Mouse (Mus musculus) midbrain, embryonic 13.5 days (tissue): ENCODE measurements at regions not wholly inside any gene's neighbourhood (a gene's known extent, or its start where the extent isn't known, plus 50 kb on each side); places are given as distances from the start of the nearest gene placed in this dataset.

Experiments
- ATAC-seq: fragments of 200-750 bp; cut with Nextera tagmentation; 2 replicates; pipeline ENCODE4 v1.8.0; 2017; ENCODE audit warnings: mild to moderate bottlenecking, moderate TSS enrichment, moderate library complexity
- H3K27ac ChIP-seq: fragments of 300-500 bp; sonication (generic); 2 replicates; pipeline ENCODE4 v1.5.1; 2015; ENCODE audit warnings: inconsistent platforms, mild to moderate bottlenecking, moderate library complexity
- H3K27me3 ChIP-seq: fragments of 300-500 bp; sonication (generic); 2 replicates; pipeline ENCODE4 v1.6.1; 2015; ENCODE audit warnings: mild to moderate bottlenecking, inconsistent platforms
- H3K36me3 ChIP-seq: fragments of 300-500 bp; sonication (generic); 2 replicates; pipeline ENCODE4 v1.6.1; 2015; ENCODE audit warnings: mild to moderate bottlenecking, inconsistent platforms
- H3K4me1 ChIP-seq: fragments of 300-500 bp; sonication (generic); replicated peaks from 2 replicates; pipeline ENCODE4 v1.6.1; 2015; ENCODE audit warnings: inconsistent platforms
- H3K4me2 ChIP-seq: fragments of 300-500 bp; sonication (generic); replicated peaks from 2 replicates; pipeline ENCODE4 v1.6.1; 2015; ENCODE audit warnings: moderate library complexity, mild to moderate bottlenecking, inconsistent platforms
- H3K4me3 ChIP-seq: fragments of 300-500 bp; sonication (generic); replicated peaks from 2 replicates; pipeline ENCODE4 v1.5.1; 2015; ENCODE audit warnings: mild to moderate bottlenecking, inconsistent platforms
- H3K9ac ChIP-seq: fragments of 300-500 bp; sonication (generic); replicated peaks from 2 replicates; pipeline ENCODE4 v1.6.1; 2015; ENCODE audit warnings: mild to moderate bottlenecking, inconsistent platforms
- H3K9me3 ChIP-seq: fragments of 300-500 bp; sonication (generic); 2 replicates; pipeline ENCODE4 v1.6.1; 2016; ENCODE audit warnings: mild to moderate bottlenecking, inconsistent platforms
- WGBS: fragments of 180-500 bp; shearing (Covaris S2); methylation state at CpG from one replicate; pipeline ENCODE4 v1.1.7; 2015; 5-methylcytosine and 5-hydroxymethylcytosine counted together

GRCm38 (mm10) chr14:47795062-47795461 is 146.8 kb downstream of the Ktn1 start:
- Histone ChIP-seq H3K27me3 (no peaks in the 10 kb centered on the region; the same call in 1 of the 2 replicates), H3K9me3 (no peaks in the 10 kb centered on the region), H3K4me3 (no peak overlapping the region), H3K4me1 (no peaks in the 10 kb centered on the region), H3K9ac (no peak overlapping the region), H3K4me2 (no peak overlapping the region), H3K36me3 (no peaks in the 10 kb centered on the region), H3K27ac (no peak overlapping the region)
- 90% methylated on average over 4 of the region's 4 CpGs for WGBS
- no peak for ATAC-seq

GRCm38 (mm10) chr14:47798203-47798602 is 150.0 kb downstream of the Ktn1 start:
- no peak overlapping the region for H3K4me3 ChIP-seq
- ATAC-seq: no peak
- peaks cover 5% of the 10 kb centered on the region for H3K27me3 ChIP-seq
- 79% methylated on average over 3 of the region's 3 CpGs for WGBS
- H3K27ac ChIP-seq: no peak overlapping the region
- H3K36me3 ChIP-seq: no peaks in the 10 kb centered on the region
- no peak overlapping the region for H3K9ac ChIP-seq
- no peaks in the 10 kb centered on the region for H3K9me3 ChIP-seq
- no peaks in the 10 kb centered on the region for H3K4me1 ChIP-seq
- no peak overlapping the region for H3K4me2 ChIP-seq

DNA sequence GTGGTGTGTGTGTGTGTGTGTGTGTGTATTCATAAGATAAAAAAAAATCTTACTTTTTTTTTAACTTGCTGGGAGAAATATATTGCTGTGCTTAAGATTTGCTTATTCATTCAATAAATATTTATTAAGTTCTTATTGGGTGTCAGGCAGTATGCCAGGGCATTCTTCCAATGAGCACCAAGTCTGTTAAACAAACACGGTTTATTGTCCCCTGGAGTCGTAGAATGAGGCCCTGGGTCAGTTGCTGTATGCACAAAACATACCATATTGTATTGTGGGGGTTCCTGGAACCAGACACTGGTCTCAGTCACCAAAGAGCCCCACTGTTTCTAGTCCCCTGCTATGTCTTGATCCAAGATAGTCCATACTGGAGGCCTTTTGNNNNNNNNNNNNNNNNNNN is 151.3 kb downstream of the Ktn1 start:
- Histone ChIP-seq H3K4me3 (no peak overlapping the region), H3K27me3 (peaks cover 12% of the 10 kb centered on the region; the same call in 1 of the 2 replicates), H3K4me2 (no peak overlapping the region), H3K27ac (no peak overlapping the region), H3K9ac (no peak overlapping the region), H3K4me1 (no peaks in the 10 kb centered on the region), H3K9me3 (no peaks in the 10 kb centered on the region), H3K36me3 (no peaks in the 10 kb centered on the region)
- ATAC-seq: no peak
- 73% methylated on average over 2 of the region's 2 CpGs for WGBS

- Histone ChIP-seq H3K27ac (no peak overlapping the region), H3K27me3 (peaks cover 18% of the 10 kb centered on the region; the same call in 1 of the 2 replicates), H3K9me3 (no peaks in the 10 kb centered on the region), H3K9ac (no peak overlapping the region), H3K4me1 (peaks cover 40% of the 10 kb centered on the region), H3K36me3 (no peaks in the 10 kb centered on the region), H3K4me2 (no peak overlapping the region), H3K4me3 (no peak overlapping the region)
- 100% methylated on average over 1 of the region's 1 CpGs for WGBS
- no peak for ATAC-seq
These were observed 157.0 kb downstream of the Ktn1 start for GRCm38 (mm10) chr14:47805202-47805601.

GRCm38 (mm10) chr14:47805771-47806535 is 157.7 kb downstream of the Ktn1 start:
- Histone ChIP-seq H3K36me3 (no peaks in the 10 kb centered on the region), H3K9ac (no peak overlapping the region), H3K27ac (peak overlapping the region; percentile 56; the same call in 1 of the 2 replicates), H3K9me3 (no peaks in the 10 kb centered on the region), H3K4me3 (no peak overlapping the region), H3K4me2 (0 out of 2 replicates have a peak overlapping the region, but pooled peaks have one; percentile 5), H3K27me3 (peaks cover 21% of the 10 kb centered on the region; the same call in 1 of the 2 replicates), H3K4me1 (peaks cover 40% of the 10 kb centered on the region)
- ATAC-seq: peak; percentile 85
- WGBS: 11% methylated on average over 9 of the region's 9 CpGs

DNA sequence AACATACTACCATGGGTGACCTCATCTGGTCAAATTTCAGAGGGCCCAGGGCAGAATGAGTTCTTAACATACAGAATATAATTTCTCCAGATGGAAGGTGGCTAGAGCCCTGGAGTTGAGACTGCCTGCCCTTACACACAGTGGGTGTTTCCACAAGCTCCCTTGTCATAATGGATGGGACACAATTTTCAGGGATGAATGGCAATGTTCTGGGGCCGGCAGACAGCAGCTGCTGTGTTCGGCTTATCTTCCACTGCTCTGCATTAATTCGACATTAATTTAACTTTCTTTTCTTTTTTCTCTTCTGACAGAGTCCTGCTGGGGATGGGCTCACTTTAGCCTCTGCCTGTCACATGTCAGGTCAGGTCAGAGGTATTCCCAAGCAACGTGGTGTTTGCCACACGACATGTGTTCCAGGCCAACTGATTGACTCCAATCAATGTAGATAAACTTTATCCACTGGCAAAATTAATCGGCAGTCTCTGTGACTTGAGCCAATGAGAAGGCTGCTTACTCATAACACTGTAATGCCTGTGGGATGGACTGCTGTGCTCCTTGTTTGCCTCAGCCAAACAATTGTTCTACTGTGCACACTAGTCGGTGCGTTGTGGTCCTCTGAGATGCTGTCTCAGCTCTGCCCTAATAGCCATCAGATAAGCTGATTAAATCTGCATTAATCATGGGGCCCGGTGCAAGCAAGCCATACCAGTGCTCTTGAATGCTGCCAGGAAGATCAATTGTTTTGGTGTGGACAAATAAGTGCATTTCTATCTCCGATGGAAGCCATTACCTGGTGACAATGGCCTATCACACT is 160.1 kb downstream of the Ktn1 start:
- Histone ChIP-seq H3K4me1 (peaks cover 46% of the 10 kb centered on the region), H3K4me3 (no peak overlapping the region), H3K27me3 (peaks cover 21% of the 10 kb centered on the region; the same call in 1 of the 2 replicates), H3K9me3 (no peaks in the 10 kb centered on the region), H3K27ac (peak overlapping the region; percentile 35), H3K36me3 (no peaks in the 10 kb centered on the region), H3K4me2 (no peak overlapping the region), H3K9ac (no peak overlapping the region)
- ATAC-seq: peak; percentile 78
- 11% methylated on average over 10 of the region's 10 CpGs for WGBS

- Histone ChIP-seq H3K4me2 (no peak overlapping the region), H3K9ac (no peak overlapping the region), H3K36me3 (no peaks in the 10 kb centered on the region), H3K27ac (no peak overlapping the region), H3K27me3 (no peaks in the 10 kb centered on the region), H3K4me1 (no peaks in the 10 kb centered on the region), H3K4me3 (no peak overlapping the region), H3K9me3 (no peaks in the 10 kb centered on the region)
- WGBS: 80% methylated on average over 3 of the region's 3 CpGs
- ATAC-seq: no peak
These were observed 170.0 kb downstream of the Ktn1 start for GRCm38 (mm10) chr14:47818224-47818623.

DNA sequence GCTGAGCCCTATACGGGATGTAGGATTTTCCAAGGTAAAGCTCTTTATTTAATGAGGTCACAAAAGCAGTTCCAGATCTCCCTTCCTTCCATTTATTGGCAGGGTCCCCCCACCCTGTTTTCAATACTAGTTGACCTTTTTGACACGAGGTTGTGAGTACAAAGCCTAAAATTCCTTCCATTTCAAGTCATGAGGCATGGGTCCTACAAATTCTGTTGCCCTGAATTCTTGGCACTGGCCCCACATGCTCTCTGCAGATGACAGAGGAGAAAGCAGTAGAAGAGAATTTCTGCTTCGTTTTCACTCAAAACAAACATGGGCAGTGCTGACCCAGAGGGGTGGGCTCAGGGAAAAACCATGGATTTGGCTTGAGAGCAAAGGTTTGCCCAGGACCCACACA is 170.4 kb downstream of the Ktn1 start:
- Histone ChIP-seq H3K36me3 (no peaks in the 10 kb centered on the region), H3K27ac (no peak overlapping the region), H3K4me2 (no peak overlapping the region), H3K4me3 (no peak overlapping the region), H3K27me3 (no peaks in the 10 kb centered on the region), H3K4me1 (no peaks in the 10 kb centered on the region), H3K9me3 (no peaks in the 10 kb centered on the region), H3K9ac (no peak overlapping the region)
- 79% methylated on average over 3 of the region's 3 CpGs for WGBS
- ATAC-seq: no peak

GRCm38 (mm10) chr14:47820571-47821143 is 172.4 kb downstream of the Ktn1 start:
- H3K4me1 ChIP-seq: no peaks in the 10 kb centered on the region
- H3K27me3 ChIP-seq: no peaks in the 10 kb centered on the region
- WGBS: 77% methylated on average over 13 of the region's 13 CpGs
- H3K4me2 ChIP-seq: no peak overlapping the region
- no peaks in the 10 kb centered on the region for H3K9me3 ChIP-seq
- no peak overlapping the region for H3K4me3 ChIP-seq
- H3K36me3 ChIP-seq: no peaks in the 10 kb centered on the region
- no peak for ATAC-seq
- no peak overlapping the region for H3K27ac ChIP-seq
- no peak overlapping the region for H3K9ac ChIP-seq

DNA sequence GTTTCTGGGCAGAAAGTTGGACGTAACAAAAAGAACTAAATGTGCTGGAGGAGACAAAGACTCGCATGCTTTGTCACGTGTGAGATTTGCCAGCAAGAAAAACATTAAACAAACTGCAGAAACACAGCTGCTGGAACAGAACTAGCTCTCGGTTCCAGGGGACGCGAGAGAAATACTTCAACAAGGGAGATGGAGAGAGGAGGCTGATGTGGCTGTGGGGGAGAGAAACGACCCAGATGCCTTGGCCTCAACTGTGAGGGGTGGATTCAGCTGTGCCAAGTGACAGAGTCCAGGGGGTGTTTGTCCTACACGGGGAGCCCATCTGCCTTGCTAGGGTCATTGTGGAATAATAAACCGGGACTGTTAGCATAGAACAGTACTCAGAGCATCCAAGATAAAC is 174.9 kb downstream of the Ktn1 start:
- Histone ChIP-seq H3K4me3 (no peak overlapping the region), H3K9ac (no peak overlapping the region), H3K4me1 (no peaks in the 10 kb centered on the region), H3K36me3 (no peaks in the 10 kb centered on the region), H3K9me3 (no peaks in the 10 kb centered on the region), H3K27me3 (no peaks in the 10 kb centered on the region), H3K27ac (no peak overlapping the region), H3K4me2 (no peak overlapping the region)
- WGBS: 76% methylated on average over 9 of the region's 9 CpGs
- no peak for ATAC-seq

DNA sequence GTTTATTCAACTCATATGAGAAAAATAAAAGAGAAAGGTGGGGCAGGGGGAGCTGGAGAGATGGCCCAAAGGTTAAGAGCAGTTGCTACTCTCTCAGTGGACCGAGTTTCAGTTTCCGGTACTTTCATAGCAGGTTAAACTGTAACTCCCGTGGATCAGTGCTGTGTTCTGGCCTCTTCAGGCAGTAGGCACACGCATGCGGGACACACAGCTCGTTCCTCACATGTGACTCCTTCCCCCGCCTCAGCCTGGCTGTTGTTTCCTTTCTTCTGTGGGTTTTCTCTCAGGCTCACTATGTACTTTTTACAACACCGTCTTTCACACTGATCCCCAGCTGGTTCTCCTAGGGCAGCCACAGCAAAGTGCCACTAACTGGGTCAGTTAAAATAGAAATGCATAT is 175.4 kb downstream of the Ktn1 start:
- no peak overlapping the region for H3K27ac ChIP-seq
- no peaks in the 10 kb centered on the region for H3K9me3 ChIP-seq
- no peak for ATAC-seq
- no peak overlapping the region for H3K9ac ChIP-seq
- WGBS: 79% methylated on average over 8 of the region's 8 CpGs
- H3K36me3 ChIP-seq: no peaks in the 10 kb centered on the region
- H3K4me2 ChIP-seq: no peak overlapping the region
- H3K4me3 ChIP-seq: no peak overlapping the region
- no peaks in the 10 kb centered on the region for H3K4me1 ChIP-seq
- H3K27me3 ChIP-seq: no peaks in the 10 kb centered on the region

DNA sequence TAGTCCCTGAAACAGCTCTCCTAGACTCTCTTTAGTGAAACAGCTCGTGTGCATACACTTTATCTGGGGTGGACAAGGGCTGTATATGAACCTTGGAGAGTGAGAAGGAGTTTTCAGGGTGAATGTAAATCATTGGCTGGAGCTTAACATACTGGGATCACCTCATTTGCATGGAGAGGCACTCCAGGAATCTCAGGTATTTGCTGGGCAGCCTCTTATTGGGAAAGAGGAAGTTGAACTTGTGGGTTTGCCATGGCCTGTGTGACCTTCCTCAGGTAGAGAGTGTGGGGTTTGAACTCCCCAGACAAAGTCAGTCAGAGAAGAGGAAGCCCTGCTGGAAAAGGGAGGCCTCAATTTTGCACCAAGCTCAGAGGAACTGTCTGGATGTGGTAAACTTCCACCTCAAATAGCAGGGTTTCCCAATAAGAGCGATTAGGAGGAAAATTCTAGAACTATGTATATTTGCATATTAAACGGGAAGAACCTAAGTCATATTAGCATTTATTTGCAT is 177.3 kb downstream of the Ktn1 start:
- Histone ChIP-seq H3K4me3 (no peak overlapping the region), H3K9ac (no peak overlapping the region), H3K4me1 (no peaks in the 10 kb centered on the region), H3K9me3 (no peaks in the 10 kb centered on the region), H3K27me3 (no peaks in the 10 kb centered on the region), H3K27ac (no peak overlapping the region), H3K4me2 (no peak overlapping the region), H3K36me3 (no peaks in the 10 kb centered on the region)
- WGBS: 80% methylated on average over 3 of the region's 3 CpGs
- no peak for ATAC-seq
